Mouse (Mus musculus): ENCODE data around the gene 0610009B22Rik.
"Not testable (repeated sequence)": the region's sequence is repeated elsewhere in the genome, so short reads cannot be mapped to it uniquely, and the experiment has no call there.

The 0610009B22Rik gene

GRCm38 (mm10) chr11:51688330-51689328, at the start of gene 0610009B22Rik:
Gene 0610009B22Rik, minus strand, starts transcription at chr11:51688874.
- DNase-seq (ENCODE audit: low read depth), result peak; percentile 100

GRCm38 (mm10) chr11:51734218-51734617, 45.5 kb upstream of the 0610009B22Rik start:
- DNase-seq (ENCODE audit: low read depth), result not testable (repeated sequence)

GRCm38 (mm10) chr11:51732883-51733282, 44.2 kb upstream of the 0610009B22Rik start:
- no peak for DNase-seq (ENCODE audit: low read depth)

DNA sequence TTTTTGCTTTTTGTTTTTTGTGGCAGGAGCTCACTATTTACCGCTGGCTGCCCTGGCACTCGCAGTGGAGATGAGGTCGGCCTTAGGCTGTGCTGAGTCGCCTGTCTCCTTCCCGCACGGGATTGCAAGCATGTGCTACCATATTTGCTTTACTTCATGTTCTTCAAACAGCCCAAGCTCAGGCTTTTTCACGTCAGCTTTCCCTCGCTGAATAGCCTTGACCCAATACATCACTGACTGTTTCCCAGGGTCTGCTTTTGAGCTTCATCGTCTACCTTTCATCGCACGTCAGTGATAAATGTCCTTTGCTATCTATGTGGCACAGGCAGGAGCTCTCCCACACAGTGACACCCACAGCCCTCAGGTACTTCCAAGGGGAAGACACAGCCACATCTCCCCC, 32.4 kb upstream of the 0610009B22Rik start:
- DNase-seq (ENCODE audit: low read depth), result no peak

DNA sequence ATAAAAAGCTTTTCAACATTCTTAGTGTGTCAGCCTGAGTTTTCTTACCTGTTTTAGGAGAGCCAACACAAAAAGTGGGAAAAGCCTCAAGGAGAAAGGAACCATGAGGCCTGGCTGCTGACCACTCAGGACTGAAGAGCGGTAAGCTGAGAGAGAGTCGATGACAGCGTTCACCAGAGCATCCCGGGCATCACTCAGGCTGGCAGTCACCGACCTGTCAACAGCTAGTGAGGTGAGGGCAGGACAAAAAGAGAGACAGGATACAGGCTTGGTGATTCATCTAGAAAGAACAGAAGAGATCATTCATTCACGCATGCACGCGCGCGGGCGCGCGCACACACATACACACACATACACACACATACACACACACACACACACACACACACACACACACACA, 18.4 kb upstream of the 0610009B22Rik start:
- no peak for DNase-seq (ENCODE audit: low read depth)

GRCm38 (mm10) chr11:51706451-51706850, 17.8 kb upstream of the 0610009B22Rik start:
- DNase-seq (ENCODE audit: low read depth), result no peak

DNA sequence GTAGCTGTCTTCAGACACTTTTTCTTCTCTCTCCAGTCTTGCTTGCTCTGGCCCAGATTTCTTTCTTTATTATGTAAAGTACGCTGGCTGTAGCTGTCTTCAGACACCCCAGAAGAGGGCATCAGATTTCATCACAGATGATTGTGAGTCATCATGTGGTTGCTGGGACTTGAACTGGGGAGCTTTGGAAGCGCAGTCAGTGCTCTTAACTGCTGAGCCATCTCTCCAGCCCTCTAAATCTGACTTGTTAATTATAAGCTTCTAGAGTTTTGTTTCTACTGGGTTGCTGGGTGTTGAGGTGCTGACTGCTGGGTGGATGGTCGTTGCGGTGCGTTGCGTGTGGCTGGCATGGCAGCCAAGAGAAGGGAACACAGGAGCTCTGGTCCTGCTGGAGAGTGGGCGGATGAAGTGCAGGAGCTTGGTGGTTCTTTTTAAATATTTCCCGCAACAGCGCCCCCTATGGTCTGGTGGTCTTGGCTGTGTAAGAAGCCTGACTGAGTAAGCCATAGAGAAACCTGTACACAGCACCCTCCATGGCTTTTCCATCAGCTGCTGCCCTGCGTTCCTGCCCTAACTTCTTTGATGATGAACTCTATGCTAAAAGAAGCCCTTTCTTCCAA, 14.8 kb upstream of the 0610009B22Rik start:
- DNase-seq (ENCODE audit: low read depth), result no peak

- no peak for DNase-seq (ENCODE audit: low read depth)
Observed at GRCm38 (mm10) chr11:51702831-51703230, 14.2 kb upstream of the 0610009B22Rik start.

GRCm38 (mm10) chr11:51694984-51695383, 6.3 kb upstream of the 0610009B22Rik start:
- DNase-seq (ENCODE audit: low read depth), result no peak

DNA sequence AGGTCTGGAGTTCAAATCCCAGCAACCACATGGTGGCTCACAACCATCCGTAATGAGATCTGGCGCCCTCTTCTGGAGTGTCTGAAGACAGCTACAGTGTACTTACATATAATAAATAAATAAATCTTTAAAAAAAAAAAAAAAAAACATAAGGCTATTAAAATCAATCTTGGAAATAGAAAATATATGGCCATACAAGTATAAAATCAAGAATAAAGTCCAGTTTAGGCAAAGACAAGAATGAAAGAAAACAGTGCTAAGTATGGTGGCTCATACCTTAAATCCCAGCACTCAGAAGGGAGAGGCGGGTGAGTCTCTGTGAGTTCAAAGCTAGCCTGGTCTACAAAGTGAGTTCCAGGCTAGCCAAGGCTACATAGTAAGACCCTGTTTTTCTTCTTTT, 1.9 kb upstream of the 0610009B22Rik start:
- not testable (repeated sequence) for DNase-seq (ENCODE audit: low read depth)

- no peak for DNase-seq (ENCODE audit: low read depth)
Observed at GRCm38 (mm10) chr11:51689343-51689742, 669 bp upstream of the 0610009B22Rik start.

DNA sequence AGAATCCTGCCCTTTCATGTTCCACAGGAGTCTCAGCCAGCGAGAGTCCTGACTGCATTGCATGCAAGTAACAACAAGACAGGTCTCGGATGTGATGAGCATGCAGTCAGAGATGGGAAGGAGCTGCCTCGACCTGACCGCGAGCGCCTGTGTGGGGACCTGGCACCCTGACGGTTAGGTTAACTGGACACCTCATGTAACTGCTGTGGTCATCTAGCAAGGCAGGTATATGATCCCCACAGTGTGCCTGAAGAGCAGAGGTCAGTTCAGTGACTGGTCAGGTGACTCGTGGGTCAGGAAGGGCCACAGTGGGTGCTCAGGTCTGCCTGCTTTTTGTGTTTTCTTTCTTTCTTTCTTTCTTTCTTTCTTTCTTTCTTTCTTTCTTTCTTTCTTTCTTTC, 6.7 kb downstream of the 0610009B22Rik start:
- no peak for DNase-seq (ENCODE audit: low read depth)

GRCm38 (mm10) chr11:51681324-51681975, 7.2 kb downstream of the 0610009B22Rik start:
- DNase-seq (ENCODE audit: low read depth), result no peak

- DNase-seq (ENCODE audit: low read depth), result no peak
Observed at GRCm38 (mm10) chr11:51679466-51679865, 9.2 kb downstream of the 0610009B22Rik start.

DNA sequence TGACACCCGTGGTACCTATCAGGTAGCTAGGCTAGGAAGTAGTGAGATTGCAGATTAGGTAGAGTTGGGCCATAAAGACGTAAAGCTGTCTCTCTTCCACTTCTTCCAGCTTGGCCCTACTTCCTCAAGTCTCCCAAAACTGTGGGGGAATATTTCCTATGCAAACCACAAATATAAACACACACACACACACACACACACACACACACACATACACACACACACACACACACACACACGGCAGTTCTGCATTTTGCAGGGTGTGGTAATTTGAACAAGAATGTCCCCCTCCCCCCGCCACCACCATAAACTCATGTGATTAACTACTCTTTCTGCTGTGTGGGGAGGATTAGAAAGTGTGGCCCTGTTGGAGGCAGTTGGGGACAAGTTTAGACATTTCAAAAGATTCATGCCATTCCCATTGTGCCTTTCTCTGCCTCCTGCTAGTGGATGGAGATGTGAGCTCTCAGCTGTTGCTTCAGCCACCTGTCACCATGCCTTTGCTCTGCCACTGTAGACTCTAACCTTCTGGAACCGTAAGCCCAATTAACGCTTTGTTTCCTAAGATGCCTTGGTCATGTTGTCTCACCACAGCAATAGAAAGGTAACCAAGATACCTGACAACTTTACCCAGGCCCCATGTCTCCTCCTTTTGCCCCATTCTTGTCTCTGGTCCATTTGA, 10.8 kb downstream of the 0610009B22Rik start:
- DNase-seq (ENCODE audit: low read depth), result no peak

DNA sequence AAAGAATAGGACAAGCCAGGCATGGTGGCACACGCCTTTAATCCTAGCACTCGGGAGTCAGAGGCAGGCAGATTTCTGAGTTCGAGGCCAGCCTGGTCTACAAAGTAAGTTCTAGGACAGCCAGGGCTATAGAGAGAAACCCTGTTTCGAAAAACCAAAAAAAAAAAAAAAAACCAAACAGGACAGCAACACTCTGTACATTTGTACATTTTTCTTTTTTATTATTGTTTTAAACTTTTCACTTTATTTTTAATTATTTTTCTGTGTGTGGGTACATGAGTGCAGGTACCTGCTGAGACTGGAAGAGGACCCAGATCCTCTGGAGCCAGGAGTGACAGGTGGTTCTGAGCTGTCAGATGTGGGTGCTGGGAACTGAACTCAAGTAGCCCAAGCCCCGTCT, 13.3 kb downstream of the 0610009B22Rik start:
- DNase-seq (ENCODE audit: low read depth), result no peak

- peak; percentile 67 for DNase-seq (ENCODE audit: low read depth)
Observed at GRCm38 (mm10) chr11:51673291-51673690, 15.4 kb downstream of the 0610009B22Rik start.

DNA sequence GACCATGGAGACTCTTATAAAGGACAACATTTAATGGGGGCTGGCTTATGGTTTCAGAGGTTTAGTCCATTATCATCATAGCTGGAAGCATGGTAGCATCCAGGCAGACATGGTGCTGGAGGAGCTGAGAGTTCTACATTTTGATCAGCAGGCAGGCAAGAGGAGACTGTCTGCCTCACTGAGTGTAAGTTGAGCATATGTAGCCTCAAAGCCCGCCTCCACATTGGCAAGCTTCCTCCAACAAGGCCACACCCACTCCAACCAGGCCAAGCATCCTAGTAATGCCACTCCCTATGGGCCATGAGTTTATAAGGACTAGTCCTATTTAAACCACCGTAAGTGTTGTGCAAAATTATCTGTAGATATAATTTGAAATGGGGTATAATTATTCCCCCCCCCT, 17.3 kb downstream of the 0610009B22Rik start:
- no peak for DNase-seq (ENCODE audit: low read depth)

- DNase-seq (ENCODE audit: low read depth), result no peak
Observed at GRCm38 (mm10) chr11:51670846-51671245, 17.8 kb downstream of the 0610009B22Rik start.

DNA sequence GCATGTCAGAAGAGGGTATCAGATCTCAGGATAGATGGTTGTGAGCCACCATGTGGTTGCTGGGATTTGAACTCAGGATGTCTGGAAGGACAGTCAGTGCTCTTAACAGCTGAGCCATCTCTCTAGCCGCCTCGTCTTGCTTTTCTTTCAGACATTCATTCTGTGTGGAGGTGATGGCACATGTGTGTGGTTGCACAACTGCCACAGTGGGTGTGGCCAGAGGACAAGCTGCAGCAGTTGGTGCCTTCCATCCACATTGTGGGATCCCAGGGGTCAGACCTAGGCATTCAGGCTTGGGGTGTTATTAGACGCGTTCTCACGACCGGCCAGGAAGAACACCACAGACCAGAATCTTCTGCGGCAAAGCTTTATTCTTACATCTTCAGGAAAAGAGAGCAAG, 23.9 kb downstream of the 0610009B22Rik start:
- not testable (repeated sequence) for DNase-seq (ENCODE audit: low read depth)

- DNase-seq (ENCODE audit: low read depth), result no peak
Observed at GRCm38 (mm10) chr11:51662632-51663031, 26.0 kb downstream of the 0610009B22Rik start.

- DNase-seq (ENCODE audit: low read depth), result no peak
Observed at GRCm38 (mm10) chr11:51661867-51662365, 26.8 kb downstream of the 0610009B22Rik start.

Data from fibroblast of lung, adult 2 months (primary cell).